Mouse (Mus musculus): ENCODE measurements around the gene Hint2.
A peak's percentile ranks its signal among the peaks of the same experiment; 100 is the strongest.

The Hint2 gene

GRCm38 (mm10) chr4:43655656-43656338 is 469 bp downstream of the Hint2 start:
- peak; percentile 11; the same call in 1 of the 2 replicates for ATAC-seq (ENCODE audit: low TSS enrichment)

- ATAC-seq (ENCODE audit: low TSS enrichment), result no peak
Measured at GRCm38 (mm10) chr4:43653161-43654015, 2.9 kb downstream of the Hint2 start, which contains the start of gene Spag8. Gene Spag8, minus strand, starts transcription at chr4:43653594.

GRCm38 (mm10) chr4:43652726-43653125 is 3.5 kb downstream of the Hint2 start:
- no peak for ATAC-seq (ENCODE audit: low TSS enrichment)

GRCm38 (mm10) chr4:43649783-43650182 is 6.5 kb downstream of the Hint2 start:
- ATAC-seq (ENCODE audit: low TSS enrichment), result no peak

- no peak for ATAC-seq (ENCODE audit: low TSS enrichment)
Measured at GRCm38 (mm10) chr4:43640491-43640890, 15.8 kb downstream of the Hint2 start.

GRCm38 (mm10) chr4:43640076-43640475 is 16.2 kb downstream of the Hint2 start:
- no peak for ATAC-seq (ENCODE audit: low TSS enrichment)

GRCm38 (mm10) chr4:43636751-43637150 is 19.5 kb downstream of the Hint2 start:
- no peak for ATAC-seq (ENCODE audit: low TSS enrichment)

- no peak for ATAC-seq (ENCODE audit: low TSS enrichment)
Measured at GRCm38 (mm10) chr4:43634621-43635374, 21.5 kb downstream of the Hint2 start.

GRCm38 (mm10) chr4:43633736-43634135 is 22.5 kb downstream of the Hint2 start:
- ATAC-seq (ENCODE audit: low TSS enrichment), result no peak

GRCm38 (mm10) chr4:43633296-43633695 is 23.0 kb downstream of the Hint2 start:
- ATAC-seq (ENCODE audit: low TSS enrichment), result no peak

- 0 out of 2 replicates have a peak, but pooled peaks have one; percentile 25 for ATAC-seq (ENCODE audit: low TSS enrichment)
Measured at GRCm38 (mm10) chr4:43631956-43632920, 24.0 kb downstream of the Hint2 start.

- ATAC-seq (ENCODE audit: low TSS enrichment), result peak; percentile 42
Measured at GRCm38 (mm10) chr4:43631046-43631955, 25.0 kb downstream of the Hint2 start, which contains the start of gene Npr2. Gene Npr2, plus strand, starts transcription at chr4:43631935.

GRCm38 (mm10) chr4:43630671-43631045 is 25.6 kb downstream of the Hint2 start:
- 0 out of 2 replicates have a peak, but pooled peaks have one; percentile 6 for ATAC-seq (ENCODE audit: low TSS enrichment)

- peak; percentile 75 for ATAC-seq (ENCODE audit: low TSS enrichment)
Measured at GRCm38 (mm10) chr4:43630030-43630581, 26.2 kb downstream of the Hint2 start.

- ATAC-seq (ENCODE audit: low TSS enrichment), result 0 out of 2 replicates have a peak, but pooled peaks have one; percentile 34
Measured at GRCm38 (mm10) chr4:43629106-43629817, 27.0 kb downstream of the Hint2 start.

- ATAC-seq (ENCODE audit: low TSS enrichment), result no peak
Measured at GRCm38 (mm10) chr4:43620146-43620778, 36.0 kb downstream of the Hint2 start.

GRCm38 (mm10) chr4:43613060-43613730 is 43.1 kb downstream of the Hint2 start:
- ATAC-seq (ENCODE audit: low TSS enrichment), result no peak

- ATAC-seq (ENCODE audit: low TSS enrichment), result no peak
Measured at GRCm38 (mm10) chr4:43612534-43612933, 43.7 kb downstream of the Hint2 start.
